Mouse (Mus musculus) ES-E14 (cell line): Measurements from ENCODE around the gene Zfp512b. TPM values are rescaled to one million over a fixed set of nuclear protein-coding genes. Genes with fewer than 3 reads are reported as not detected.

Experiments
- DNase-seq: peaks from one replicate; pipeline ENCODE4 v3.0.0-alpha.2; 2013; ENCODE audit warnings: low read depth, low spot score
- H3K27ac ChIP-seq: 2 replicates; pipeline ENCODE4 v1.5.1; 2012; ENCODE audit warnings: low read depth, mild to moderate bottlenecking, low read length, moderate library complexity, mixed read lengths; ENCODE audit not compliant: poor library complexity, insufficient read depth, severe bottlenecking
- H3K36me3 ChIP-seq: 2 replicates; pipeline ENCODE4 v1.6.1; 2012; ENCODE audit warnings: mild to moderate bottlenecking, low read length, moderate library complexity, mixed read lengths; ENCODE audit not compliant: control insufficient read depth, poor library complexity, insufficient read depth, severe bottlenecking
- H3K4me1 ChIP-seq, 2 experiments: fragments of 150-350 bp in 1 of 2; sonication (generic) in 1 of 2; 2 replicates each; pipeline ENCODE4 v1.6.1; 2012; ENCODE audit warnings: low read length in 2 of 2, mild to moderate bottlenecking in 1 of 2, mixed read lengths in 1 of 2; ENCODE audit not compliant: control insufficient read depth in 2 of 2, insufficient read depth in 2 of 2, poor library complexity in 1 of 2
- H3K4me3 ChIP-seq, 2 experiments: fragments of 150-350 bp in 1 of 2; sonication (generic) in 1 of 2; 2 replicates each; pipeline ENCODE4 v1.5.1; 2012; ENCODE audit warnings: low read length in 2 of 2, low read depth in 1 of 2, mild to moderate bottlenecking in 1 of 2, mixed read lengths in 1 of 2; ENCODE audit not compliant: insufficient read depth in 1 of 2, poor library complexity in 1 of 2, severe bottlenecking in 1 of 2
- H3K9ac ChIP-seq: 2 replicates; pipeline ENCODE4 v1.6.1; 2012; ENCODE audit warnings: low read depth, mild to moderate bottlenecking, low read length, mixed read lengths; ENCODE audit not compliant: poor library complexity, insufficient read depth, severe bottlenecking
- H3K9me3 ChIP-seq: fragments of 150-350 bp; sonication (generic); 2 replicates; pipeline ENCODE4 v1.6.1; 2012; ENCODE audit warnings: low read depth, mild to moderate bottlenecking, low read length; ENCODE audit not compliant: control insufficient read depth, insufficient read depth
- CHD2 ChIP-seq: IDR thresholded peaks from 2 replicates; pipeline ENCODE4 v1.6.1; 2014; ENCODE audit warnings: mild to moderate bottlenecking, low read depth, low read length, inconsistent platforms
- HCFC1 ChIP-seq: IDR thresholded peaks from 2 replicates; pipeline ENCODE4 v1.6.1; 2012; ENCODE audit warnings: low read length, inconsistent platforms, borderline replicate concordance; ENCODE audit not compliant: insufficient read depth
- MAFK ChIP-seq: IDR thresholded peaks from 2 replicates; pipeline ENCODE4 v1.6.1; 2014; ENCODE audit warnings: mild to moderate bottlenecking, low read depth, low read length, inconsistent platforms; ENCODE audit not compliant: insufficient read depth
- ZC3H11A ChIP-seq: IDR thresholded peaks from 2 replicates; pipeline ENCODE4 v1.6.1; 2012; ENCODE audit warnings: low read depth, mild to moderate bottlenecking, inconsistent platforms, low read length, borderline replicate concordance
- ZNF384 ChIP-seq: IDR thresholded peaks from 2 replicates; pipeline ENCODE4 v1.6.1; 2012; ENCODE audit warnings: low read depth, low read length, inconsistent platforms
- in situ Hi-C, 2 experiments: fragments of 600-800 bp; cut with MboI; formaldehyde crosslinking; loops; one replicate each; pipeline ENCODE4 v1.15.1; 2025; ENCODE audit warnings: low sequenced_read_pairs in 2 of 2, inconsistent platforms in 1 of 2; ENCODE audit not compliant: unreplicated experiment in 2 of 2
- total RNA-seq: library from RNA; depleted of rRNA; stranded (reverse); fragments of 300-350 nt; gene quantifications from 2 replicates; pipeline ENCODE4 v1.2.3, GENCODE M21; 2012

Zfp512b gene
- total RNA-seq, 1 experiment, result 38.2 TPM

- no peak overlapping the region for H3K9ac ChIP-seq
Observed at GRCm38 (mm10) chr2:181577981-181578581, 14.5 kb downstream of the Zfp512b start.

GRCm38 (mm10) chr2:181577126-181577525 lies 15.5 kb downstream of the Zfp512b start:
- TF ChIP-seq CHD2 (no peak), HCFC1 (no peak), MAFK (no peak), ZNF384 (no peak), ZC3H11A (no peak)
- H3K4me1 ChIP-seq, result no peaks in the 10 kb centered on the region
- no peak overlapping the region for H3K4me3 ChIP-seq
- H3K27ac ChIP-seq, result no peak overlapping the region
- H3K9ac ChIP-seq, result no peak overlapping the region
- no peaks in the 10 kb centered on the region for H3K9me3 ChIP-seq
- no peak for DNase-seq
- H3K36me3 ChIP-seq, result no peaks in the 10 kb centered on the region
- in situ Hi-C loops, result no loop called here

More at GRCm38 (mm10) chr2:181577981-181578581, 14.5 kb downstream of the Zfp512b start:
- Histone ChIP-seq H3K27ac (no peak overlapping the region), H3K36me3 (no peaks in the 10 kb centered on the region), H3K9me3 (no peaks in the 10 kb centered on the region), H3K4me1 (no peaks in the 10 kb centered on the region), H3K4me3 (no peak overlapping the region)
- in situ Hi-C loops, result no loop called here
- TF ChIP-seq CHD2, result no peak
- no peak for TF ChIP-seq ZC3H11A
- no peak for TF ChIP-seq MAFK
- no peak for TF ChIP-seq ZNF384
- no peak for TF ChIP-seq HCFC1
- DNase-seq, result no peak

- no peak for DNase-seq
- no peak for TF ChIP-seq HCFC1
- TF ChIP-seq ZNF384, result no peak
- no peak for TF ChIP-seq CHD2
- TF ChIP-seq MAFK, result no peak
- TF ChIP-seq ZC3H11A, result no peak
- Histone ChIP-seq H3K9me3 (no peaks in the 10 kb centered on the region), H3K4me1 (no peaks in the 10 kb centered on the region), H3K27ac (no peak overlapping the region), H3K4me3 (no peak overlapping the region), H3K36me3 (no peaks in the 10 kb centered on the region), H3K9ac (no peak overlapping the region)
- in situ Hi-C loops, result no loop called here
Observed at GRCm38 (mm10) chr2:181576613-181577012, 16.0 kb downstream of the Zfp512b start.

- H3K9me3 ChIP-seq, result no peaks in the 10 kb centered on the region
- peaks cover 0 to 3% of the 10 kb centered on the region in 2 experiments; a peak in 1 of 4 replicates for H3K4me1 ChIP-seq
- TF ChIP-seq ZC3H11A (no peak), CHD2 (no peak), ZNF384 (no peak), MAFK (no peak), HCFC1 (no peak)
- H3K27ac ChIP-seq, result no peak overlapping the region
- DNase-seq, result no peak
- H3K9ac ChIP-seq, result no peak overlapping the region
- no peak overlapping the region for H3K4me3 ChIP-seq
- no peaks in the 10 kb centered on the region for H3K36me3 ChIP-seq
- in situ Hi-C loops, result no loop called here
Observed at GRCm38 (mm10) chr2:181574921-181575545, 17.6 kb downstream of the Zfp512b start.
